Mouse (Mus musculus): ENCODE measurements around the gene Gm10406. TPM values are rescaled to one million over a fixed set of nuclear protein-coding genes. Genes with fewer than 3 reads are reported as not detected.
A peak's percentile ranks its signal among the peaks of the same experiment; 100 is the strongest.
"Not testable (repeated sequence)": the region's sequence is repeated elsewhere in the genome, so short reads cannot be mapped to it uniquely, and the experiment has no call there.

The Gm10406 gene
- polyA plus RNA-seq (2014; fragmentation: Nextera tagmentation; extraction: Ambion mirVana) = 1.2 and 1.7 TPM in 2 replicates

GRCm38 (mm10) chr14:7026781-7027749 lies at the start of gene Gm10406:
Gm10406 (minus strand) TSS chr14:7027449.
- ATAC-seq (ENCODE audit: low FRiP score); H3K27ac ChIP-seq (ENCODE audit: low read depth, low read length); H3K36me3 ChIP-seq (ENCODE audit: control insufficient read depth, insufficient read depth, low read length); H3K4me1 ChIP-seq (replicated peaks; ENCODE audit: control insufficient read depth, insufficient read depth, low read length); H3K27me3 ChIP-seq (ENCODE audit: control insufficient read depth, insufficient read depth, low read length); H3K9me3 ChIP-seq (ENCODE audit: control insufficient read depth, low read length): not testable (repeated sequence)
- peak within 1 kb of the TSS; percentile 63 for H3K9ac ChIP-seq (ENCODE audit: low read depth, low read length)
- peak within 1 kb of the TSS; percentile 71 for H3K4me2 ChIP-seq (replicated peaks; ENCODE audit: low read depth, low read length)
- H3K4me3 ChIP-seq (ENCODE audit: low read depth, low read length) = peak within 1 kb of the TSS; percentile 41
- peak; percentile 39 for DNase-seq (ENCODE audit: low spot score)
- 2% methylated on average over 31 of the region's 70 CpGs for WGBS

DNA sequence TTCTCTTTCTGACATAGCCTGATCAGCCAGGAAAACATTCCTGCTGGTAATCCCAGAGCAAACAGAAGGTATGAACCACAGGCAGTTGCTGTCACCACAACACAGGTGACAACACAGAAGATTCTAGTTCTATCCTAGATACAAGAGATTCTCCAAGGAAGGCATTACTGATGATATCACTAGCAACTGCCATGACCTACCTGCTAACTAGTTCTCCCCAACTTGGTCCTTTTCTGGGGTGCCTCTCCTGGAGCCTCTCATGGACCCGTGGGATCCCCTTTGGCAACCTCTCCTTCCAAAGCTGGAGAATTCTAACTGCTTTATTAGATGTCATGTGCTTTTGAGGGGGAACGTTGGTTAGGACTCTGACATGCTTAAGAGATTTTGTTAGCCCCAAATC lies 17.6 kb upstream of the Gm10406 start, which contains the start of gene Gm3685:
Gene Gm3685 (minus strand): TSS at position 101 of the 400 bp plus-strand sequence.
- not testable (repeated sequence) for DNase-seq (ENCODE audit: low spot score); H3K9me3 ChIP-seq (ENCODE audit: control insufficient read depth, low read length); ATAC-seq (ENCODE audit: low FRiP score); H3K27me3 ChIP-seq (ENCODE audit: control insufficient read depth, insufficient read depth, low read length); H3K4me2 ChIP-seq (replicated peaks; ENCODE audit: low read depth, low read length); H3K4me3 ChIP-seq (ENCODE audit: low read depth, low read length); H3K27ac ChIP-seq (ENCODE audit: low read depth, low read length); H3K9ac ChIP-seq (ENCODE audit: low read depth, low read length); H3K4me1 ChIP-seq (replicated peaks; ENCODE audit: control insufficient read depth, insufficient read depth, low read length); H3K36me3 ChIP-seq (ENCODE audit: control insufficient read depth, insufficient read depth, low read length)
- no CpG with 5 or more reads among the region's 2 CpGs for WGBS

DNA sequence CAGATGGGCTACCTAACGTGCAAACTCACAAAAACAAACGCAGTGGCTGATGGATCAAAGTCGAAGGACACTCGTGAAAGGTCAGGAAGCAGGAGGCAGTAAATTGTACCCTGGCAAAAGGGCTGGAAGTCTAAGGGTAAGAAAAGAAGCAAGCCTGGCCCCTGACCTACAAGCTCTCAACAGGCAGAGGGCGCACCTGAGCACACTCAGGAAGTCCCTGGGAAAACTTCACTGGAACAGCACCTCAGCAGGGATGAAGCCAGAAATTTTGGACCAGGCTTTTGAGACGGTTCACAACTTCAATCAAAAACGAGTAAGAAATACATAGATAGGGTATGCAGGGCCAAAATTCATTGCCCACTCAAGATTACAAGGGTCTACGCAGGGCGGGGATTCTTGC lies 975 bp downstream of the Gm10406 start:
- H3K4me2 ChIP-seq (replicated peaks; ENCODE audit: low read depth, low read length); H3K36me3 ChIP-seq (ENCODE audit: control insufficient read depth, insufficient read depth, low read length); ATAC-seq (ENCODE audit: low FRiP score); DNase-seq (ENCODE audit: low spot score); H3K27ac ChIP-seq (ENCODE audit: low read depth, low read length); H3K4me1 ChIP-seq (replicated peaks; ENCODE audit: control insufficient read depth, insufficient read depth, low read length); H3K27me3 ChIP-seq (ENCODE audit: control insufficient read depth, insufficient read depth, low read length); H3K9ac ChIP-seq (ENCODE audit: low read depth, low read length); H3K4me3 ChIP-seq (ENCODE audit: low read depth, low read length); H3K9me3 ChIP-seq (ENCODE audit: control insufficient read depth, low read length): not testable (repeated sequence)
- WGBS = 3% methylated on average over 7 of the region's 9 CpGs

GRCm38 (mm10) chr14:6973718-6974117 lies 53.5 kb downstream of the Gm10406 start, which contains the start of gene Gm6356:
Gm6356 (minus strand) TSS chr14:6973818.
- H3K27ac ChIP-seq (ENCODE audit: low read depth, low read length); H3K36me3 ChIP-seq (ENCODE audit: control insufficient read depth, insufficient read depth, low read length); H3K27me3 ChIP-seq (ENCODE audit: control insufficient read depth, insufficient read depth, low read length); H3K9ac ChIP-seq (ENCODE audit: low read depth, low read length); H3K9me3 ChIP-seq (ENCODE audit: control insufficient read depth, low read length); H3K4me1 ChIP-seq (replicated peaks; ENCODE audit: control insufficient read depth, insufficient read depth, low read length); H3K4me3 ChIP-seq (ENCODE audit: low read depth, low read length); DNase-seq (ENCODE audit: low spot score); H3K4me2 ChIP-seq (replicated peaks; ENCODE audit: low read depth, low read length); ATAC-seq (ENCODE audit: low FRiP score): not testable (repeated sequence)
- WGBS = 52% methylated on average over 1 of the region's 2 CpGs

Other genes starting within 250 kb of the Gm10406 start
- not detected in 2 replicates for gene Gm3642, start 187.1 kb downstream of the Gm10406 start, polyA plus RNA-seq (2014; fragmentation: Nextera tagmentation; extraction: Ambion mirVana)
- gene Gm3667, start 137.5 kb downstream of the Gm10406 start, polyA plus RNA-seq (2014; fragmentation: Nextera tagmentation; extraction: Ambion mirVana) = 2.0 and 2.4 TPM in 2 replicates
- not detected in 2 replicates for gene Gm6356, start 53.6 kb downstream of the Gm10406 start, polyA plus RNA-seq (2014; fragmentation: Nextera tagmentation; extraction: Ambion mirVana)
- gene Gm3685, start 17.5 kb upstream of the Gm10406 start, polyA plus RNA-seq (2014; fragmentation: Nextera tagmentation; extraction: Ambion mirVana) = not detected in 2 replicates
- gene Gm3696, start 73.2 kb upstream of the Gm10406 start, polyA plus RNA-seq (2014; fragmentation: Nextera tagmentation; extraction: Ambion mirVana) = 2.9 and 3.3 TPM in 2 replicates
- gene Gm6676, start 98.0 kb upstream of the Gm10406 start, polyA plus RNA-seq (2014; fragmentation: Nextera tagmentation; extraction: Ambion mirVana) = not detected in 2 replicates
- 5.1 and 5.5 TPM in 2 replicates for gene Gm3512, start 147.1 kb upstream of the Gm10406 start, polyA plus RNA-seq (2014; fragmentation: Nextera tagmentation; extraction: Ambion mirVana)
- not detected in 2 replicates for gene Gm16434, start 167.1 kb upstream of the Gm10406 start, polyA plus RNA-seq (2014; fragmentation: Nextera tagmentation; extraction: Ambion mirVana)
- not detected in 2 replicates for gene Gm3727, start 237.3 kb upstream of the Gm10406 start, polyA plus RNA-seq (2014; fragmentation: Nextera tagmentation; extraction: Ambion mirVana)

Measured in hindbrain, embryonic 11.5 days (tissue).